Mouse (Mus musculus) liver, postnatal 0 days (tissue): Measurements from ENCODE around the gene C8a. TPM values are rescaled to one million over a fixed set of nuclear protein-coding genes. Genes with fewer than 3 reads are reported as not detected.

ENCODE experiments used
- ATAC-seq: fragments of 200-750 bp; cut with Nextera tagmentation; 2 replicates; pipeline ENCODE4 v1.8.0; 2017; ENCODE audit warnings: mild to moderate bottlenecking, moderate library complexity
- DNase-seq: peaks from one replicate; pipeline ENCODE4 v3.0.0-alpha.2; 2016
- H3K27ac ChIP-seq: fragments of 300-500 bp; sonication (generic); 2 replicates; pipeline ENCODE4 v1.5.1; 2014; ENCODE audit warnings: antibody characterized with exemption, moderate library complexity, mild to moderate bottlenecking, low read depth
- H3K27me3 ChIP-seq: fragments of 300-500 bp; sonication (generic); 2 replicates; pipeline ENCODE4 v1.6.1; 2014; ENCODE audit warnings: low read length, control low read depth, mixed read lengths; ENCODE audit not compliant: insufficient read depth
- H3K36me3 ChIP-seq: fragments of 300-500 bp; sonication (generic); replicated peaks from 2 replicates; pipeline ENCODE4 v1.6.1; 2014; ENCODE audit warnings: mild to moderate bottlenecking, control low read depth, low read length, moderate library complexity, mixed read lengths; ENCODE audit not compliant: insufficient read depth
- H3K4me1 ChIP-seq: fragments of 300-500 bp; sonication (generic); 2 replicates; pipeline ENCODE4 v1.6.1; 2014; ENCODE audit warnings: antibody characterized with exemption, mild to moderate bottlenecking, control low read depth; ENCODE audit not compliant: insufficient read depth
- H3K4me2 ChIP-seq: fragments of 300-500 bp; sonication (generic); 2 replicates; pipeline ENCODE4 v1.6.1; 2014; ENCODE audit warnings: low read depth, mild to moderate bottlenecking, low read length, moderate library complexity, mixed read lengths
- H3K4me3 ChIP-seq: fragments of 300-500 bp; sonication (generic); 2 replicates; pipeline ENCODE4 v1.5.1; 2014; ENCODE audit warnings: low read depth, low read length
- H3K9ac ChIP-seq: fragments of 300-500 bp; sonication (generic); replicated peaks from 2 replicates; pipeline ENCODE4 v1.6.1; 2014; ENCODE audit warnings: mild to moderate bottlenecking, moderate library complexity
- H3K9me3 ChIP-seq: fragments of 300-500 bp; sonication (generic); 2 replicates; pipeline ENCODE4 v1.6.1; 2016; ENCODE audit warnings: mild to moderate bottlenecking, control low read depth, low read length, mixed read lengths
- CTCF ChIP-seq: sonication (generic); IDR thresholded peaks from 2 replicates; pipeline ENCODE4 v1.5.1; 2016; ENCODE audit warnings: antibody characterized with exemption, low read depth
- EP300 ChIP-seq: IDR thresholded peaks from 2 replicates; pipeline ENCODE4 v1.6.1; 2016; ENCODE audit warnings: antibody characterized with exemption, low read depth, mild to moderate bottlenecking
- WGBS: fragments of 180-500 bp; shearing (Covaris S2); extraction: QIAGEN DNeasy Blood & Tissue Kit; methylation state at CpG from one replicate; pipeline ENCODE4 v1.1.7; 2014; ENCODE audit not compliant: insufficient replicate concordance; 5-methylcytosine and 5-hydroxymethylcytosine counted together
- polyA plus RNA-seq: library from polyadenylated mRNA; unstranded; fragments of >200 nt; fragmentation: Nextera tagmentation; extraction: Ambion mirVana; gene quantifications from 2 replicates; pipeline ENCODE4 v1.2.1, GENCODE M21; 2015

The C8a gene
- polyA plus RNA-seq, 1 experiment from 2014 or later, result 33.1 TPM

DNA sequence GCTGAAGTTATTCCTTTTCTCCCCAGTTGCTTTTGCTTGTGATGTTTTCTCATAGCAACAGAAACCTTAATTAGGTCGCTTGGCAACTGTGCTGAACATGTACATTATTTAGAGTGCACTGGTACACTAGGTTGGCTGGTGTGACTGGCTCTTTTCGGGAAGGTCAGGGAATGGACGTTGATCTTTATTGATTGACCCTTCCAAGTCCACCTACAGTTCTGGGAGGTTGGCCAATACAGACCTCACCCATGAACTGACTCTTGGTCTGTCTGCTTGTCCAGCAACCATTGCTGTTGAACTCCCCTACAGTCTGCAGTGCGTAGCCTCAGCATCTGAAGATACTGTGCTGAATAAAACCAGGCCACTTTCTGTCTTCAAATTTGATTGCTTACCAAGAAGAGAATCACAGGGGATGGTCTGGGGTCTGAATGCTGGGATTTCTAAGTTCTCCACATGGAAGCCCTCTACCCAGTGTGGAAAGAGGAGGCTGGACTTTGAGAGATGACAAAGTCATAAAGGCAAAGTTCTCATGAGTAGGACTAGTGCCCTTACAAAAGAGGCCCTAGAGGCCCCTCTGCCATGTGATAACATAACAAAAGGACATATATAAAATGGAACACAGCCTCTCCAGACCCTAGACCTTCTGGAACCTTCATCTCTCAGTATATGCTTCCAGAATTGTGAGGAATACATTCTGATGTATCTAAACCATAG is 59.5 kb downstream of the C8a start:
- Histone ChIP-seq H3K9me3 (no peaks in the 10 kb centered on the region), H3K4me1 (peaks cover 15% of the 10 kb centered on the region; the same call in 1 of the 2 replicates), H3K27me3 (no peaks in the 10 kb centered on the region), H3K4me2 (no peak overlapping the region), H3K4me3 (no peak overlapping the region), H3K9ac (no peak overlapping the region), H3K36me3 (no peaks in the 10 kb centered on the region; the same call in 1 of the 2 replicates), H3K27ac (peak overlapping the region; percentile 84)
- DNase-seq (peak; percentile 50), ATAC-seq (peak; percentile 96)
- 44% methylated on average over 4 of the region's 4 CpGs for WGBS
- TF ChIP-seq CTCF, result no peak
- peak; percentile 60; the same call in 1 of the 2 replicates for TF ChIP-seq EP300

GRCm38 (mm10) chr4:104813617-104814016 is 62.6 kb downstream of the C8a start:
- H3K27ac ChIP-seq, result no peak overlapping the region
- no peak for ATAC-seq

GRCm38 (mm10) chr4:104810710-104811286 is 65.4 kb downstream of the C8a start:
- DNase-seq (no peak), ATAC-seq (no peak)
- Histone ChIP-seq H3K27ac (no peak overlapping the region), H3K9ac (no peak overlapping the region), H3K4me2 (no peak overlapping the region), H3K9me3 (no peaks in the 10 kb centered on the region), H3K36me3 (no peaks in the 10 kb centered on the region), H3K4me1 (no peaks in the 10 kb centered on the region), H3K27me3 (no peaks in the 10 kb centered on the region), H3K4me3 (no peak overlapping the region)
- TF ChIP-seq CTCF (no peak), EP300 (no peak)
- WGBS, result 62% methylated on average over 10 of the region's 10 CpGs

More at GRCm38 (mm10) chr4:104813617-104814016, 62.6 kb downstream of the C8a start:
- Histone ChIP-seq H3K4me3 (no peak overlapping the region), H3K4me1 (peaks cover 7% of the 10 kb centered on the region; the same call in 1 of the 2 replicates), H3K9me3 (no peaks in the 10 kb centered on the region), H3K27me3 (no peaks in the 10 kb centered on the region), H3K36me3 (no peaks in the 10 kb centered on the region), H3K9ac (no peak overlapping the region), H3K4me2 (no peak overlapping the region)
- 75% methylated on average over 2 of the region's 2 CpGs for WGBS
- DNase-seq, result no peak
- no peak for TF ChIP-seq EP300
- TF ChIP-seq CTCF, result no peak

- TF ChIP-seq CTCF (no peak), EP300 (no peak)
- H3K9me3 ChIP-seq, result no peaks in the 10 kb centered on the region
- DNase-seq, result no peak
- ATAC-seq, result no peak
- H3K27me3 ChIP-seq, result no peaks in the 10 kb centered on the region
- H3K9ac ChIP-seq, result no peak overlapping the region
- H3K36me3 ChIP-seq, result no peaks in the 10 kb centered on the region; the same call in 1 of the 2 replicates
- WGBS, result 81% methylated on average over 19 of the region's 19 CpGs
- no peak overlapping the region for H3K4me3 ChIP-seq
- H3K4me2 ChIP-seq, result no peak overlapping the region
- no peak overlapping the region for H3K27ac ChIP-seq
- peaks cover 7% of the 10 kb centered on the region for H3K4me1 ChIP-seq
Observed at GRCm38 (mm10) chr4:104805414-104806257, 70.6 kb downstream of the C8a start.

DNA sequence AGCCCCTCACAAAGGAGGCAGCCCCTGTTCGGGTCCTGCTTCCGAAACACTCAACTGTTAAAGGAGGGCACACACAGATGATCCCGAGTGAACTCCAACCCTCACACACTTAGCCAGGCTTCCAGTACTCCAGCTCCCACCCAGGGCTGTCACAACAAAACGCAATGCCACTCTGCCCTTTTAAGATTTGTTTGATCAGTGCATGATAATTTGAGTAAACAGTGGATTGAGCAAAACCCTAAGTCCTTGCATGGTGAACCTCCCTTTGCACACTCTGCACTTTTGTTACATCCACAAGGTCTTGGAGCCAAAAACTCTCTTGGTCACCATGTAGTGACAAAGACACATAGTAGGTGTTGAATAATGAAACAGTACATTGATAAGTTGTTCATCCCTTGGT is 72.1 kb downstream of the C8a start:
- no peak for DNase-seq
- no peak overlapping the region for H3K9ac ChIP-seq
- no peak overlapping the region for H3K4me2 ChIP-seq
- ATAC-seq, result peak; percentile 62
- H3K4me3 ChIP-seq, result no peak overlapping the region
- no peaks in the 10 kb centered on the region for H3K9me3 ChIP-seq
- no peaks in the 10 kb centered on the region for H3K27me3 ChIP-seq
- H3K27ac ChIP-seq, result 0 out of 2 replicates have a peak overlapping the region, but pooled peaks have one; percentile 6
- H3K36me3 ChIP-seq, result no peaks in the 10 kb centered on the region; the same call in 1 of the 2 replicates
- 46% methylated on average over 4 of the region's 4 CpGs for WGBS
- H3K4me1 ChIP-seq, result peaks cover 7% of the 10 kb centered on the region
- TF ChIP-seq CTCF (no peak), EP300 (no peak)

DNA sequence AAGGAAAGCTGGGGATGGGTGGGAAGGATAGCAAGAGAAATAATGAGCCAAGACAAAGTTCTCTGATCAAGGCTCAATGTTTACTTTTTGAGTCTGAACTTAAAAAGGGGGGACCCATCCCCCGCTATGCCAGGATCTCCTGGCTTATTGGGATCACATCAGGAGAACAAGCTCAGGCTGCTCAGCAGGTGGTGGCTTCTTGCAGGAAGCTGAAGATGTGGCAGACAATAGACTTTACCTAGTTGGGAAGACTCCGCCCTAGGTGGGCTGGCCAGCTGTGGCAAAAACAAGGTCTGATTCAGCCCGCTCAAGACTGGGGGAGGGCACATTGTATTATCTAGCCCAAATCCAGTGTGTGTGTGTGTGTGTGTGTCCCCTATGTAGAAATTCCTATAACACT is 74.6 kb downstream of the C8a start:
- H3K36me3 ChIP-seq, result no peaks in the 10 kb centered on the region; the same call in 1 of the 2 replicates
- H3K4me2 ChIP-seq, result no peak overlapping the region
- ATAC-seq (no peak), DNase-seq (no peak)
- no peak overlapping the region for H3K27ac ChIP-seq
- 77% methylated on average over 3 of the region's 3 CpGs for WGBS
- no peaks in the 10 kb centered on the region for H3K27me3 ChIP-seq
- H3K9ac ChIP-seq, result no peak overlapping the region
- no peak overlapping the region for H3K4me3 ChIP-seq
- H3K9me3 ChIP-seq, result no peaks in the 10 kb centered on the region
- peaks cover 7% of the 10 kb centered on the region for H3K4me1 ChIP-seq
- TF ChIP-seq EP300 (no peak), CTCF (no peak)
